Mouse (Mus musculus): Measurements from ENCODE around the gene Strip1. TPM values are rescaled to one million over a fixed set of nuclear protein-coding genes. Genes with fewer than 3 reads are reported as not detected.

The Strip1 gene
- polyA plus RNA-seq, 1 experiment, result 86.7 TPM

GRCm38 (mm10) chr3:107611394-107611793, 20.1 kb downstream of the Strip1 start:
- Histone ChIP-seq H3K4me1 (replicated peaks; ENCODE audit: control insufficient read depth, insufficient read depth, low read length) (no peaks in the 10 kb centered on the region), H3K4me3 (ENCODE audit: control insufficient read depth, insufficient read depth, low read length) (no peak overlapping the region), H3K27ac (ENCODE audit: control insufficient read depth, insufficient read depth, low read length) (no peak overlapping the region), H3K36me3 (ENCODE audit: control insufficient read depth, insufficient read depth, low read length) (peaks cover 25% of the 10 kb centered on the region; the same call in 1 of the 2 replicates), H3K27me3 (ENCODE audit: control insufficient read depth, insufficient read depth, low read length) (no peaks in the 10 kb centered on the region)
- DNase-seq, result no peak
- no peak for TF ChIP-seq POLR2A (IDR thresholded peaks at IDR 0.05; ENCODE audit: control insufficient read depth, extremely low read depth, insufficient read depth, low read length, poor library complexity)
- no peak for TF ChIP-seq CTCF (IDR thresholded peaks at IDR 0.05; ENCODE audit: borderline replicate concordance, control insufficient read depth, extremely low read depth, insufficient read depth, low read length, poor library complexity)
- WGBS, result 92% methylated on average over 4 of the region's 4 CpGs

DNA sequence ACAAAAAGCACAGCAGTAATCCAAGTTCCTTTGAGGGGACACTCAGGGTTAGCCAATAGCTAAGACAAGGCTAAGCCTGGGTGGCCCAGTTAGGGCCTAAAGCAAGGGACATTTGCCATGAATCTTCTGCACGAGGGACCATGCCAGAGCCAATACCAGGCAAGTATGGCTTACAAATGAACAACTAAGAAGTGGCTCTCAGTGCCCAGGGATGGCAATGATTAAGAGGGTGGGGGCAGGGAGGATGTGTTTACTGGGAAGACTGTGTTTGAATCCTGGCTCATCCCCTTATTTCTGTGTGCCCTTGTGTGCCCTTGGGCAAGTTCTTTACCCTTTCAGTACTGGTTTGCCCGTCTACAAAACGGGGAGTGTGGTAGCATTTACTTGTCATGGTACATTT, 22.1 kb downstream of the Strip1 start:
- TF ChIP-seq POLR2A (IDR thresholded peaks at IDR 0.05; ENCODE audit: control insufficient read depth, extremely low read depth, insufficient read depth, low read length, poor library complexity) (no peak), CTCF (IDR thresholded peaks at IDR 0.05; ENCODE audit: borderline replicate concordance, control insufficient read depth, extremely low read depth, insufficient read depth, low read length, poor library complexity) (no peak)
- Histone ChIP-seq H3K4me3 (ENCODE audit: control insufficient read depth, insufficient read depth, low read length) (no peak overlapping the region), H3K4me1 (replicated peaks; ENCODE audit: control insufficient read depth, insufficient read depth, low read length) (no peaks in the 10 kb centered on the region), H3K27me3 (ENCODE audit: control insufficient read depth, insufficient read depth, low read length) (no peaks in the 10 kb centered on the region), H3K27ac (ENCODE audit: control insufficient read depth, insufficient read depth, low read length) (no peak overlapping the region), H3K36me3 (ENCODE audit: control insufficient read depth, insufficient read depth, low read length) (peaks cover 6% of the 10 kb centered on the region; the same call in 1 of the 2 replicates)
- no peak for DNase-seq
- 81% methylated on average over 3 of the region's 3 CpGs for WGBS

GRCm38 (mm10) chr3:107608808-107609207, 22.7 kb downstream of the Strip1 start:
- DNase-seq, result no peak
- WGBS, result 73% methylated on average over 4 of the region's 4 CpGs
- Histone ChIP-seq H3K36me3 (ENCODE audit: control insufficient read depth, insufficient read depth, low read length) (peaks cover 2% of the 10 kb centered on the region; the same call in 1 of the 2 replicates), H3K27me3 (ENCODE audit: control insufficient read depth, insufficient read depth, low read length) (no peaks in the 10 kb centered on the region), H3K4me1 (replicated peaks; ENCODE audit: control insufficient read depth, insufficient read depth, low read length) (no peaks in the 10 kb centered on the region), H3K27ac (ENCODE audit: control insufficient read depth, insufficient read depth, low read length) (no peak overlapping the region), H3K4me3 (ENCODE audit: control insufficient read depth, insufficient read depth, low read length) (no peak overlapping the region)
- TF ChIP-seq CTCF (IDR thresholded peaks at IDR 0.05; ENCODE audit: borderline replicate concordance, control insufficient read depth, extremely low read depth, insufficient read depth, low read length, poor library complexity) (no peak), POLR2A (IDR thresholded peaks at IDR 0.05; ENCODE audit: control insufficient read depth, extremely low read depth, insufficient read depth, low read length, poor library complexity) (no peak)

DNA sequence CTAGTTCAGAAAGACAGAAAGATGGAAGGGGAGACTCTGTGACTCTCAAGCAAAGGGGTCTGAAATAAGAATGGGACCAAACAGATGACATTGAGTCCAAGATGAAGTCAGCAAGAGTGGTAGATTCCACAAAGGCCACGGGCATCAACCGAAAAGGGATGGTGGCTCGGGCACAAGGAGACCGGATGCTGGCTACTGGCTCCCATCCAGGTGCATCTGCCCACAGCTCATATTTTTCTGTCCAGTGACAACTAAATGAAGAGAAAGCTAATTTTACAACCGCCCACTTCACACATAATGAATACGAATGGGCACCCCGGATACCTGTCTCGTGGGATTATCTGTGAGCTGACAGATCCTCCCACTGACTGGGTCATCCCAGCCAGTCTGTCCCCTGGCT, 24.3 kb downstream of the Strip1 start:
- Histone ChIP-seq H3K27me3 (ENCODE audit: control insufficient read depth, insufficient read depth, low read length) (no peaks in the 10 kb centered on the region), H3K27ac (ENCODE audit: control insufficient read depth, insufficient read depth, low read length) (no peak overlapping the region), H3K4me3 (ENCODE audit: control insufficient read depth, insufficient read depth, low read length) (no peak overlapping the region), H3K36me3 (ENCODE audit: control insufficient read depth, insufficient read depth, low read length) (no peaks in the 10 kb centered on the region; the same call in 1 of the 2 replicates), H3K4me1 (replicated peaks; ENCODE audit: control insufficient read depth, insufficient read depth, low read length) (no peaks in the 10 kb centered on the region)
- no peak for DNase-seq
- no peak for TF ChIP-seq CTCF (IDR thresholded peaks at IDR 0.05; ENCODE audit: borderline replicate concordance, control insufficient read depth, extremely low read depth, insufficient read depth, low read length, poor library complexity)
- no peak for TF ChIP-seq POLR2A (IDR thresholded peaks at IDR 0.05; ENCODE audit: control insufficient read depth, extremely low read depth, insufficient read depth, low read length, poor library complexity)
- 86% methylated on average over 8 of the region's 8 CpGs for WGBS

DNA sequence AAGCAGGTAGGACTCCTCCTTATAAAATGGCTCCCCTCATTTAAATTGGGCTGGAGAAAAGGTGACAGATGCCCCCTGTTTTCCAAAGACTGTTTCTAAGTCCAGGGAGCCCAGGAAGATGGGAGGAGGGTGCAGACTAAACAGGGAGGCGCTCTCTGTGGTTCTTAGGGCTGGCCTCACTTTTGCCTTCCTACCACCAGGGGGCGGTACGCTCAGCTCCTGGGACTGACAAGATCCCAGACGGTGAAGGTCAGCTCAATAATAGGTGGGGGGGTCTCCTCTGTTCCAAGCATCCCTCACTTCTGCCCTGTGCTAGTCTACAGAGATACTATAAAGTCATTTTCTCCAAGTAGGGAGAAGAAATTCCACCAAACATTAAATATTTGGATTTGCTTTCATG, 26.2 kb downstream of the Strip1 start:
- Histone ChIP-seq H3K27ac (ENCODE audit: control insufficient read depth, insufficient read depth, low read length) (no peak overlapping the region), H3K27me3 (ENCODE audit: control insufficient read depth, insufficient read depth, low read length) (no peaks in the 10 kb centered on the region), H3K4me1 (replicated peaks; ENCODE audit: control insufficient read depth, insufficient read depth, low read length) (no peaks in the 10 kb centered on the region), H3K4me3 (ENCODE audit: control insufficient read depth, insufficient read depth, low read length) (no peak overlapping the region), H3K36me3 (ENCODE audit: control insufficient read depth, insufficient read depth, low read length) (no peaks in the 10 kb centered on the region)
- 13% methylated on average over 4 of the region's 4 CpGs for WGBS
- TF ChIP-seq CTCF (IDR thresholded peaks at IDR 0.05; ENCODE audit: borderline replicate concordance, control insufficient read depth, extremely low read depth, insufficient read depth, low read length, poor library complexity) (peak; percentile 85; the same call in 1 of the 2 replicates), POLR2A (IDR thresholded peaks at IDR 0.05; ENCODE audit: control insufficient read depth, extremely low read depth, insufficient read depth, low read length, poor library complexity) (no peak)
- DNase-seq, result peak; percentile 55

- peaks cover 12% of the 10 kb centered on the region; the same call in 1 of the 2 replicates for H3K27me3 ChIP-seq (ENCODE audit: control insufficient read depth, insufficient read depth, low read length)
- H3K36me3 ChIP-seq (ENCODE audit: control insufficient read depth, insufficient read depth, low read length), result no peaks in the 10 kb centered on the region
- no peak overlapping the region for H3K27ac ChIP-seq (ENCODE audit: control insufficient read depth, insufficient read depth, low read length)
- TF ChIP-seq POLR2A (IDR thresholded peaks at IDR 0.05; ENCODE audit: control insufficient read depth, extremely low read depth, insufficient read depth, low read length, poor library complexity) (no peak), CTCF (IDR thresholded peaks at IDR 0.05; ENCODE audit: borderline replicate concordance, control insufficient read depth, extremely low read depth, insufficient read depth, low read length, poor library complexity) (no peak)
- no peak for DNase-seq
- no peaks in the 10 kb centered on the region for H3K4me1 ChIP-seq (replicated peaks; ENCODE audit: control insufficient read depth, insufficient read depth, low read length)
- WGBS, result 35% methylated on average over 6 of the region's 6 CpGs
- no peak overlapping the region for H3K4me3 ChIP-seq (ENCODE audit: control insufficient read depth, insufficient read depth, low read length)
Measured at GRCm38 (mm10) chr3:107600127-107600526, 31.4 kb downstream of the Strip1 start.

All from thymus, adult 2 months (tissue).